Mouse (Mus musculus) embryonic stem cell, embryonic (primary cell): Measurements from ENCODE around the gene Cyp3a41b.
"Not testable (repeated sequence)": the region's sequence is repeated elsewhere in the genome, so short reads cannot be mapped to it uniquely, and the experiment has no call there.

Experiments used
- CTCF ChIA-PET, 4 experiments: fragments of 300-600 bp in 2 of 4; fragments of 350-600 bp in 2 of 4; sonication (Branson Sonifier 250); formaldehyde crosslinking; loops; one replicate each; lab custom pipeline; 2022; ENCODE audit warnings: inconsistent platforms in 2 of 4; lab: Charles Lee
- POLR2A ChIA-PET, 4 experiments: fragments of 300-600 bp in 2 of 4; fragments of 350-600 bp in 2 of 4; sonication (Branson Sonifier 250); formaldehyde crosslinking; loops; one replicate each; lab custom pipeline; 2022; ENCODE audit warnings: antibody characterized with exemption in 4 of 4, inconsistent platforms in 1 of 4; lab: Charles Lee

Gene Cyp3a41b

DNA sequence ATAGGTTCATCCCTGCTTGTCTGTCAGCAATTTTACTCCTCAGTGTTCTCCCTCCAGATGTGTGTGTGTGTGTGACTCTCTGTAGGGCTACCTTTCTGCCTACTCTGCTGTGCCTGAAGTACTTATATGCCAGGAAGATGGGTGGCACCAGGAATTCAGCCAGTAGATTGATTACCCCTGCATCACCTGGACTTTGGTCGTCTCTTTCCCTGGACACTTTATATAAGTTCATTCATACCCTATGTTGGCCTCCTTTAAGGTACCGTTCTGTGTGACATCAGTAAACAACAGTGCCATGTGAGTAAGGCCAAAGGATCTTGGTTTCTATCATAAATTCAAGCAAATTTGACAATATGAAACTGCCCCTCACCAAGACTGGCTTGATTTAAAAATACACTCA lies at the start of gene Cyp3a41b:
TSS of gene Cyp3a41b (minus strand) at position 101 of the 400 bp plus-strand sequence.
- POLR2A ChIA-PET: not testable (repeated sequence)

DNA sequence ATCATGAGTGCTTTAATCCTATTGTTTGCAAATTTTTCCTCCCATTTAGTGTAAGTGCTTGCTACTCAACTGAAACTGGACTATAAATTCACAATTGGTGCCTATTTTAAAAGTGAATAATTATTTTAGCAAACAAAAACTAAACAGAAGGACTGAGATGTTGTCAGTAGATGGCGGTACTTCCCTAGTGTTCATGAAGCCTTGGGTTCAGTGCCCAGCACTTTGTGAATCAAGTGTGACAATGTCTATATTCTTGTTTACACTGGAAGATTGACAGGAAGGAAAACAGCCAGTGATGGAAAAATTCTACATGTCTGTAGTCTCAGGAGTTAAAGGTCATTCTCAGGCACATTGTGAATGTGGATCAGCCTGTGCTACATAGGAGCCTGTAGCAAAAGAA lies 47.8 kb upstream of the Cyp3a41b start:
- CTCF ChIA-PET, POLR2A ChIA-PET: not testable (repeated sequence)

More for the DNA sequence above, at the start of gene Cyp3a41b:
- CTCF ChIA-PET: not testable (repeated sequence)

DNA sequence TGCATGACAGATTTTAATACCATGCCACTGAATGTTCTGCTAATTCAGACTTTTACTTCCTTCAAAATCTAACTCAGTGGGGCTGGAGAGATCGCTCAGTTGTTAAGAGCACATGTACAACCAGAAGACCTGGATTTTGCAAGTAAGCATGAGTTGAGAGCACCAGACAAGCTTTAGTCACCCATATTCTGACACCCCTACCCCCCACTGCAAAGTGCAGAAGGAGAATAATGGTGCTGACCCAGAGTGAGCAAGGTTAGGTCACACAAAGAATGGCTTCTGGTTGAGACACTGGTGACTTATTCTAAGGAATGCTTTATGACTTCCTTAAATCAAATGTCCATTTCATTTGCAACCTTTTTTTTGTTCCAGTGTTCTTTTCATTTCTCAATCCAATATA lies 20.4 kb upstream of the Cyp3a41b start:
- POLR2A ChIA-PET: not testable (repeated sequence)
- CTCF ChIA-PET: interaction anchor here in 1 of 4 experiments (0.7 kb wide), 1 partner anchor 378 kb away, joined by 6 read pairs; no protein-coding TSS in a partner anchor

DNA sequence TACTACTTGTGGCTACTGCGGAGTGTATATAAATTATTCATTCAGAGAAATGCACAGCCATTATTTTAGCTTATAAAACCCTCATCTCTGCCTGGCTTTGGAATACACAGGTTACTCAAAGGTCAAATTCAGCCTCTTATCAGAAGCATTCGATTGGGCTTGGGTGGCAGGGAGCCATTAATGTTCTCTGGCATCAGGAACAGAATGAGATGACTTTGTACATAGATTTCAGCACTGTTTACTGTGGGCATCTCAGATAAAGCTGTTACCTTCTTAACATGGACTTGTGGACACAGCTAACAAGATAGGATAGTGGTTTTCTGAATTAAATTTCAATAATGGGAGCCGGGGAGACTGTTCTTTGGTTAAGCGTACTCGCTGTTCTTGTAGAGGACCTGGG lies 13.3 kb upstream of the Cyp3a41b start:
- POLR2A ChIA-PET, CTCF ChIA-PET: not testable (repeated sequence)

DNA sequence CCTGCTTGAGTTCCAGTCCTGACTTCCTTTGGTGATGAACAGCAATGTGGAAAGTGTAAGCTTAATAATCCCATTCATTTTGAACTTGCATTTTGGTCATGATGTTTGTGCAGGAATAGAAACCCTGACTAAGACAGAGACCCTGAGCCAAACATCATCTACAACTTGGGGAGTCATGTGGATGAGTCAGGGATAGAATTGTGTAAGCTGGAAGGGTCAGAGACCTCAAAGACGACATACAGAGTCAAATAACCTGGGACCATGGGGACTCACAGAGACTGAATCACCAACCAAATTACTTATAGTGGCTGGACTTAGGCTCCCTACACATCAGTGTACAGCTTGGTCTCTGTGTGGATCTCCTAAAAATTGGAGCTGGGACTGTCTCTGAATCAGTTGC lies 7.2 kb downstream of the Cyp3a41b start:
- CTCF ChIA-PET, POLR2A ChIA-PET: not testable (repeated sequence)

DNA sequence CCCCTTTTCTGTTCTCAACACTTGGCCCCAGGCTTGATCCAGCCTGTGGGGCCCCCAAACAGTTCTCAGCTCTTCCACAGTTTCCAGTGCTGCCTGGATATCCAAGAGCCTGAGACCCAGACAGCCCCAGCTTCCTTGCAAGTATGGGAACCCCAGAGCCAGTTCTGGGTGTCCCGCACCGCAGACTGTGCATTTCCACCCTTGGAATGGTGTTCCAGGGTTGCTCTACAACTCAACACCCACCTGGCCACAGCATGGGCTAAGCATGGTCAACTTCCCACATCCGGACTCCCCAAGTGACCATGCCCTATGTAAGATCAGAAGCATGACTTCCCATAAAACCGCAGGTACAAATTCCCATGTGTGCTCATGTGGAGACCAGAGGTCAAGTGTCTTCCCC lies 8.9 kb downstream of the Cyp3a41b start:
- CTCF ChIA-PET, POLR2A ChIA-PET: not testable (repeated sequence)

DNA sequence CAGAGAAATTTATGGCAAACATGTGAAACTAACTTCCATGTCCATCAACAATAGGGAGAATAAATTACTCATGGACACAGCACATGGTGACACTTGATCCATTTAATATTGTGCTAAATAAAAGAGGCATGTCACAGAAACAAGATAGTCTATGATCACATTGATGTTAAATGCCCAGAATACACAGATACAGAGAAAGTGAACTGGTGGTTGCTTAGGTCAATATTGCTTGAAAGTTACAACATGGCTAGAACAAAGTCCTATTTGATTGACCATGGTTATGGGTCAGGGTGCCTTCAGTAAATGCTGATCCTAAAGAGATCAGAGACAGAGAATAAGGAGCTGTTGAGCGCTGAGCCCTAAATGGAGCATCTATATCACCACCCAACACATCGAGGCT lies 12.6 kb downstream of the Cyp3a41b start:
- CTCF ChIA-PET, POLR2A ChIA-PET: not testable (repeated sequence)
